Mouse (Mus musculus): ENCODE data around the gene Itga9.

Itga9 gene

GRCm38 (mm10) chr9:118730871-118731390, 124.4 kb downstream of the Itga9 start:
- no peak for DNase-seq

- no peak for DNase-seq
Measured at GRCm38 (mm10) chr9:118731650-118732049, 125.2 kb downstream of the Itga9 start.

GRCm38 (mm10) chr9:118733601-118734000, 127.1 kb downstream of the Itga9 start:
- DNase-seq, result no peak

GRCm38 (mm10) chr9:118737124-118737523, 130.6 kb downstream of the Itga9 start:
- no peak for DNase-seq

- no peak for DNase-seq
Measured at GRCm38 (mm10) chr9:118737601-118738137, 131.2 kb downstream of the Itga9 start.

GRCm38 (mm10) chr9:118738311-118738710, 131.8 kb downstream of the Itga9 start:
- DNase-seq, result no peak

- DNase-seq, result no peak
Measured at GRCm38 (mm10) chr9:118739071-118739470, 132.6 kb downstream of the Itga9 start.

GRCm38 (mm10) chr9:118739659-118740058, 133.2 kb downstream of the Itga9 start:
- DNase-seq, result no peak

GRCm38 (mm10) chr9:118741268-118741667, 134.8 kb downstream of the Itga9 start:
- no peak for DNase-seq

GRCm38 (mm10) chr9:118749335-118749949, 143.0 kb downstream of the Itga9 start:
- DNase-seq, result no peak

- DNase-seq, result no peak
Measured at GRCm38 (mm10) chr9:118750828-118751227, 144.3 kb downstream of the Itga9 start.

GRCm38 (mm10) chr9:118752376-118752775, 145.9 kb downstream of the Itga9 start:
- DNase-seq, result no peak

- no peak for DNase-seq
Measured at GRCm38 (mm10) chr9:118759462-118759861, 153.0 kb downstream of the Itga9 start.

- no peak for DNase-seq
Measured at GRCm38 (mm10) chr9:118761953-118762590, 155.6 kb downstream of the Itga9 start.

GRCm38 (mm10) chr9:118762759-118763158, 156.3 kb downstream of the Itga9 start:
- no peak for DNase-seq

GRCm38 (mm10) chr9:118763203-118763602, 156.7 kb downstream of the Itga9 start:
- no peak for DNase-seq

GRCm38 (mm10) chr9:118763646-118764045, 157.2 kb downstream of the Itga9 start:
- DNase-seq, result no peak

GRCm38 (mm10) chr9:118765059-118765458, 158.6 kb downstream of the Itga9 start:
- DNase-seq, result no peak

- DNase-seq, result no peak
Measured at GRCm38 (mm10) chr9:118767008-118767407, 160.5 kb downstream of the Itga9 start.

GRCm38 (mm10) chr9:118768596-118768995, 162.1 kb downstream of the Itga9 start:
- DNase-seq, result no peak

GRCm38 (mm10) chr9:118770366-118770765, 163.9 kb downstream of the Itga9 start:
- DNase-seq, result no peak

- DNase-seq, result no peak
Measured at GRCm38 (mm10) chr9:118774676-118775075, 168.2 kb downstream of the Itga9 start.

GRCm38 (mm10) chr9:118776880-118777438, 170.5 kb downstream of the Itga9 start:
- no peak for DNase-seq

GRCm38 (mm10) chr9:118778596-118778995, 172.1 kb downstream of the Itga9 start:
- DNase-seq, result no peak
